Mouse (Mus musculus): ENCODE data around the gene Hdac9. TPM values are rescaled to one million over a fixed set of nuclear protein-coding genes. Genes with fewer than 3 reads are reported as not detected.
A peak's percentile ranks its signal among the peaks of the same experiment; 100 is the strongest.

The Hdac9 gene
- polyA plus RNA-seq, 1 experiment, result 0.06 TPM

- Histone ChIP-seq H3K79me3 (ENCODE audit: low read depth) (no peaks in the 10 kb centered on the region), H3K79me2 (ENCODE audit: control insufficient read depth, insufficient read depth) (no peaks in the 10 kb centered on the region), H3K27me3 (ENCODE audit: control insufficient read depth, insufficient read depth, insufficient read length) (no peaks in the 10 kb centered on the region), H3ac (ENCODE audit: control insufficient read depth, insufficient read length, low read depth) (no peak overlapping the region), H3K4me3 (ENCODE audit: insufficient read depth, poor library complexity, severe bottlenecking) (no peak overlapping the region), H3K36me3 (ENCODE audit: control insufficient read depth, insufficient read depth) (no peaks in the 10 kb centered on the region)
- TF ChIP-seq CEBPB (IDR thresholded peaks at IDR 0.05; ENCODE audit: low read depth), result no peak
- peak; percentile 26 for TF ChIP-seq CTCF (IDR thresholded peaks at IDR 0.05; ENCODE audit: control insufficient read depth, insufficient read depth, insufficient read length)
These were observed 484.4 kb downstream of the Hdac9 start for GRCm38 (mm10) chr12:34432461-34432860.

- Histone ChIP-seq H3K79me2 (ENCODE audit: control insufficient read depth, insufficient read depth) (no peaks in the 10 kb centered on the region), H3K36me3 (ENCODE audit: control insufficient read depth, insufficient read depth) (no peaks in the 10 kb centered on the region), H3K27me3 (ENCODE audit: control insufficient read depth, insufficient read depth, insufficient read length) (no peaks in the 10 kb centered on the region), H3K79me3 (ENCODE audit: low read depth) (no peaks in the 10 kb centered on the region), H3K4me3 (ENCODE audit: insufficient read depth, poor library complexity, severe bottlenecking) (no peak overlapping the region), H3ac (ENCODE audit: control insufficient read depth, insufficient read length, low read depth) (no peak overlapping the region)
- TF ChIP-seq MAX (IDR thresholded peaks at IDR 0.05), result no peak
- no peak for TF ChIP-seq MYOG (IDR thresholded peaks at IDR 0.05; ENCODE audit: control insufficient read depth, extremely low read depth, insufficient read length)
- no peak for TF ChIP-seq CEBPB (IDR thresholded peaks at IDR 0.05; ENCODE audit: low read depth)
- no peak for TF ChIP-seq USF1 (IDR thresholded peaks at IDR 0.05; ENCODE audit: low read depth)
- no peak for TF ChIP-seq CTCF (IDR thresholded peaks at IDR 0.05; ENCODE audit: control insufficient read depth, insufficient read depth, insufficient read length)
- TF ChIP-seq MYOD1 (IDR thresholded peaks at IDR 0.05; ENCODE audit: control insufficient read depth, insufficient read length, low read depth), result no peak
- no peak for TF ChIP-seq FOSL1 (IDR thresholded peaks at IDR 0.05; ENCODE audit: insufficient read depth, low read length, poor library complexity, severe bottlenecking)
These were observed 485.1 kb downstream of the Hdac9 start for GRCm38 (mm10) chr12:34431832-34432231.

- H3K79me2 ChIP-seq (ENCODE audit: control insufficient read depth, insufficient read depth), result no peaks in the 10 kb centered on the region
- no peaks in the 10 kb centered on the region for H3K79me3 ChIP-seq (ENCODE audit: low read depth)
- H3K4me3 ChIP-seq (ENCODE audit: insufficient read depth, poor library complexity, severe bottlenecking), result no peak overlapping the region
- H3ac ChIP-seq (ENCODE audit: control insufficient read depth, insufficient read length, low read depth), result no peak overlapping the region
- H3K36me3 ChIP-seq (ENCODE audit: control insufficient read depth, insufficient read depth), result no peaks in the 10 kb centered on the region
- no peaks in the 10 kb centered on the region for H3K27me3 ChIP-seq (ENCODE audit: control insufficient read depth, insufficient read depth, insufficient read length)
- no peak for TF ChIP-seq MYOD1 (IDR thresholded peaks at IDR 0.05; ENCODE audit: control insufficient read depth, insufficient read length, low read depth)
- no peak for TF ChIP-seq USF1 (IDR thresholded peaks at IDR 0.05; ENCODE audit: low read depth)
- TF ChIP-seq MYOG (IDR thresholded peaks at IDR 0.05; ENCODE audit: control insufficient read depth, extremely low read depth, insufficient read length), result no peak
- no peak for TF ChIP-seq CEBPB (IDR thresholded peaks at IDR 0.05; ENCODE audit: low read depth)
- TF ChIP-seq MAX (IDR thresholded peaks at IDR 0.05), result no peak
- no peak for TF ChIP-seq FOSL1 (IDR thresholded peaks at IDR 0.05; ENCODE audit: insufficient read depth, low read length, poor library complexity, severe bottlenecking)
- TF ChIP-seq CTCF (IDR thresholded peaks at IDR 0.05; ENCODE audit: control insufficient read depth, insufficient read depth, insufficient read length), result no peak
These were observed 491.4 kb downstream of the Hdac9 start for GRCm38 (mm10) chr12:34425468-34425867.

- Histone ChIP-seq H3K79me3 (ENCODE audit: low read depth) (no peaks in the 10 kb centered on the region), H3ac (ENCODE audit: control insufficient read depth, insufficient read length, low read depth) (no peak overlapping the region), H3K4me3 (ENCODE audit: insufficient read depth, poor library complexity, severe bottlenecking) (no peak overlapping the region), H3K27me3 (ENCODE audit: control insufficient read depth, insufficient read depth, insufficient read length) (no peaks in the 10 kb centered on the region), H3K36me3 (ENCODE audit: control insufficient read depth, insufficient read depth) (no peaks in the 10 kb centered on the region), H3K79me2 (ENCODE audit: control insufficient read depth, insufficient read depth) (no peaks in the 10 kb centered on the region)
- no peak for TF ChIP-seq CTCF (IDR thresholded peaks at IDR 0.05; ENCODE audit: control insufficient read depth, insufficient read depth, insufficient read length)
These were observed 508.8 kb downstream of the Hdac9 start for GRCm38 (mm10) chr12:34408139-34408538.

- no peaks in the 10 kb centered on the region for H3K36me3 ChIP-seq (ENCODE audit: control insufficient read depth, insufficient read depth)
- H3K79me3 ChIP-seq (ENCODE audit: low read depth), result no peaks in the 10 kb centered on the region
- no peaks in the 10 kb centered on the region for H3K27me3 ChIP-seq (ENCODE audit: control insufficient read depth, insufficient read depth, insufficient read length)
These were observed 509.8 kb downstream of the Hdac9 start for GRCm38 (mm10) chr12:34407143-34407542.

GRCm38 (mm10) chr12:34402065-34402464 lies 514.8 kb downstream of the Hdac9 start:
- TF ChIP-seq MAX (IDR thresholded peaks at IDR 0.05) (no peak), USF1 (IDR thresholded peaks at IDR 0.05; ENCODE audit: low read depth) (no peak), CTCF (IDR thresholded peaks at IDR 0.05; ENCODE audit: control insufficient read depth, insufficient read depth, insufficient read length) (no peak), MYOD1 (IDR thresholded peaks at IDR 0.05; ENCODE audit: control insufficient read depth, insufficient read length, low read depth) (no peak), CEBPB (IDR thresholded peaks at IDR 0.05; ENCODE audit: low read depth) (no peak), FOSL1 (IDR thresholded peaks at IDR 0.05; ENCODE audit: insufficient read depth, low read length, poor library complexity, severe bottlenecking) (no peak), MYOG (IDR thresholded peaks at IDR 0.05; ENCODE audit: control insufficient read depth, extremely low read depth, insufficient read length) (no peak)

More at GRCm38 (mm10) chr12:34407143-34407542, 509.8 kb downstream of the Hdac9 start:
- no peaks in the 10 kb centered on the region for H3K79me2 ChIP-seq (ENCODE audit: control insufficient read depth, insufficient read depth)
- H3K4me3 ChIP-seq (ENCODE audit: insufficient read depth, poor library complexity, severe bottlenecking), result no peak overlapping the region
- no peak overlapping the region for H3ac ChIP-seq (ENCODE audit: control insufficient read depth, insufficient read length, low read depth)
- TF ChIP-seq MYOD1 (IDR thresholded peaks at IDR 0.05; ENCODE audit: control insufficient read depth, insufficient read length, low read depth) (no peak), MAX (IDR thresholded peaks at IDR 0.05) (no peak), CTCF (IDR thresholded peaks at IDR 0.05; ENCODE audit: control insufficient read depth, insufficient read depth, insufficient read length) (no peak), MYOG (IDR thresholded peaks at IDR 0.05; ENCODE audit: control insufficient read depth, extremely low read depth, insufficient read length) (no peak), USF1 (IDR thresholded peaks at IDR 0.05; ENCODE audit: low read depth) (no peak)

More at GRCm38 (mm10) chr12:34402065-34402464, 514.8 kb downstream of the Hdac9 start:
- H3K4me3 ChIP-seq (ENCODE audit: insufficient read depth, poor library complexity, severe bottlenecking), result no peak overlapping the region
- H3ac ChIP-seq (ENCODE audit: control insufficient read depth, insufficient read length, low read depth), result no peak overlapping the region
- H3K79me3 ChIP-seq (ENCODE audit: low read depth), result no peaks in the 10 kb centered on the region
- no peaks in the 10 kb centered on the region for H3K36me3 ChIP-seq (ENCODE audit: control insufficient read depth, insufficient read depth)
- H3K79me2 ChIP-seq (ENCODE audit: control insufficient read depth, insufficient read depth), result no peaks in the 10 kb centered on the region
- H3K27me3 ChIP-seq (ENCODE audit: control insufficient read depth, insufficient read depth, insufficient read length), result no peaks in the 10 kb centered on the region

All from C2C12 (cell line).